Mouse (Mus musculus) small intestine, adult 2 months (tissue): Measurements from ENCODE around the gene Gm45233. TPM values are rescaled to one million over a fixed set of nuclear protein-coding genes. Genes with fewer than 3 reads are reported as not detected.
"Not testable (repeated sequence)": the region's sequence is repeated elsewhere in the genome, so short reads cannot be mapped to it uniquely, and the experiment has no call there.

ENCODE experiments used
- H3K27ac ChIP-seq: fragments of 200-500 bp; 2 replicates; pipeline ENCODE4 v1.5.1; 2012; ENCODE audit warnings: low read depth, low read length, control low read depth, inconsistent platforms; ENCODE audit not compliant: insufficient read depth
- H3K27me3 ChIP-seq: fragments of 200-500 bp; 2 replicates; pipeline ENCODE4 v1.6.1; 2012; ENCODE audit warnings: mild to moderate bottlenecking, moderate library complexity, low read length, inconsistent platforms; ENCODE audit not compliant: control insufficient read depth, insufficient read depth
- H3K36me3 ChIP-seq: fragments of 200-500 bp; 2 replicates; pipeline ENCODE4 v1.6.1; 2012; ENCODE audit warnings: mild to moderate bottlenecking, low read length, control low read depth, inconsistent platforms; ENCODE audit not compliant: control insufficient read depth, insufficient read depth
- H3K4me1 ChIP-seq: fragments of 200-500 bp; 2 replicates; pipeline ENCODE4 v1.6.1; 2012; ENCODE audit warnings: low read length, inconsistent platforms, mixed read lengths; ENCODE audit not compliant: control insufficient read depth, insufficient read depth, insufficient read length
- H3K4me3 ChIP-seq: fragments of 200-500 bp; 2 replicates; pipeline ENCODE4 v1.5.1; 2012; ENCODE audit warnings: low read depth, mild to moderate bottlenecking, control low read depth, inconsistent platforms, low read length, moderate library complexity
- CTCF ChIP-seq: fragments of 200-500 bp; IDR thresholded peaks from 2 replicates; pipeline ENCODE4 v1.5.1; 2012; ENCODE audit warnings: low read depth, mild to moderate bottlenecking, control low read depth, inconsistent platforms, low read length, moderate library complexity, mixed read lengths; ENCODE audit not compliant: insufficient replicate concordance, insufficient read length; ENCODE audit errors: extremely low read depth
- POLR2A ChIP-seq: fragments of 200-500 bp; IDR thresholded peaks from 2 replicates; pipeline ENCODE4 v1.6.1; 2012; ENCODE audit warnings: low read depth, mild to moderate bottlenecking, control low read depth, inconsistent platforms, low read length, moderate library complexity
- WGBS: fragments of 180-500 bp; shearing (Covaris S2); methylation state at CpG from one replicate; pipeline ENCODE4 v1.1.7; 2018; 5-methylcytosine and 5-hydroxymethylcytosine counted together
- polyA plus RNA-seq: library from polyadenylated mRNA; depleted of rRNA; stranded (reverse); fragments of >200 nt; gene quantifications from 2 replicates; pipeline ENCODE4 v1.2.3, GENCODE M21; 2012; rRNA removed

Gm45233 gene
- 0.29 TPM in 1 of 2 replicates, not detected in the other for polyA plus RNA-seq

DNA sequence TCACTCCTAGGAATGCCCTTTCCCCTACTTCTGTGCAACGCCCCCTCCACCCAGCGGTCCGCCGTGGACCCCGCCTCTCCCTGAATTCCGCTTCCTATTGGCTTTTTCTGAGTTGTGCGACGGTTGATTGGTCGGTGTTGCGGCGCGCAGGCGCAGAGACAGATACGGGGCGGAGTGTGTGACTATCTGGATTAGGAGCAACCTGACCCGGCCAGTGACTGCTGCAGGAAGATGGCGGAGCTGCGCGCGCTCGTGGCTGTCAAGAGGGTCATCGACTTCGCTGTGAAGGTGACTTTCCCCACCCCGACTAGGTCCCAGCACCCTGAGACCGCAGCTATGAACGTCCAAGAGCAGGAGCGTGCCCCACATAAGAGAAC lies at the start of gene Gm45233, which contains the start of gene Etfb:
Gene Gm45233, plus strand, starts transcription at position 212 of the 377 bp plus-strand sequence.
Gene Etfb, plus strand, starts transcription at position 167 of the 377 bp plus-strand sequence.
- H3K27me3 ChIP-seq: no peaks in the 10 kb centered on the region
- 1% methylated on average over 27 of the region's 27 CpGs for WGBS

GRCm38 (mm10) chr7:43399501-43399900 lies 44.4 kb upstream of the Gm45233 start:
- no peaks in the 10 kb centered on the region for H3K27me3 ChIP-seq
- TF ChIP-seq POLR2A (no peak), CTCF (no peak)
- 82% methylated on average over 2 of the region's 2 CpGs for WGBS
- H3K4me1 ChIP-seq: no peaks in the 10 kb centered on the region
- H3K27ac ChIP-seq: no peak overlapping the region
- H3K36me3 ChIP-seq: no peaks in the 10 kb centered on the region
- H3K4me3 ChIP-seq: no peak overlapping the region

More for the DNA sequence above, at the start of gene Gm45233, which contains the start of gene Etfb:
- Histone ChIP-seq H3K27ac (peak within 1 kb of the TSS; percentile 100), H3K4me3 (peak within 1 kb of the TSS; percentile 95), H3K4me1 (peaks cover 4% of the 10 kb centered on the region), H3K36me3 (no peaks in the 10 kb centered on the region)
- TF ChIP-seq POLR2A: peak; percentile 89
- no peak for TF ChIP-seq CTCF

GRCm38 (mm10) chr7:43402718-43403117 lies 41.2 kb upstream of the Gm45233 start:
- Histone ChIP-seq H3K4me1 (no peaks in the 10 kb centered on the region), H3K27me3 (no peaks in the 10 kb centered on the region), H3K36me3 (no peaks in the 10 kb centered on the region), H3K4me3 (no peak overlapping the region), H3K27ac (no peak overlapping the region)
- 11% methylated on average over 2 of the region's 2 CpGs for WGBS
- TF ChIP-seq POLR2A (no peak), CTCF (no peak)

GRCm38 (mm10) chr7:43407573-43407972 lies 36.4 kb upstream of the Gm45233 start:
- no peaks in the 10 kb centered on the region for H3K36me3 ChIP-seq
- no peak overlapping the region for H3K27ac ChIP-seq
- no peak for TF ChIP-seq CTCF
- no peak for TF ChIP-seq POLR2A
- 67% methylated on average over 3 of the region's 3 CpGs for WGBS
- no peaks in the 10 kb centered on the region for H3K27me3 ChIP-seq
- no peak overlapping the region for H3K4me3 ChIP-seq
- H3K4me1 ChIP-seq: no peaks in the 10 kb centered on the region

DNA sequence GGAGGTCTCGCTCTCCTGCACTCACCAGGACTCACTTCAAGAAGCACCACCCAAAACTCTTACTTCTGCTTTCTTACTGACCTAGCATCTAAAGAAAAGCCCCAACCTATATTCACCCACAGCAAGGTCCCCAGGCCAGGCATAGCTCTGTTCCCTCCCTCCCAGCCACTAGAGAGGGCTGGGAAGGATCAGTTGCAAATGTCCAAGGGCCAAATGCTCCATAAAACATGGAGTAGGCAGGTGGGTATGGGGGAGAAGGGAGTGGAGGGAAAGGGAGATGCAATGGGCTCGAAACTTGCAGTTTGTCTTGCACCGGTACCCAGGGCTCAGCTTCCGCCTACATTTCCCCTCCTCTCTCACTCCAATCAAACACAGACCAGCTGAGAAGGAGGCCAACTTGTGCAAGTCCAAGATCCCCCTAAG lies 35.8 kb upstream of the Gm45233 start, which contains the start of gene Siglecg:
Gene Siglecg, plus strand, starts transcription at position 74 of the 423 bp plus-strand sequence.
- TF ChIP-seq POLR2A (no peak), CTCF (no peak)

GRCm38 (mm10) chr7:43409084-43409483 lies 34.8 kb upstream of the Gm45233 start:
- WGBS: 68% methylated on average over 3 of the region's 3 CpGs
- H3K36me3 ChIP-seq: no peaks in the 10 kb centered on the region
- H3K27ac ChIP-seq: no peak overlapping the region
- TF ChIP-seq POLR2A (no peak), CTCF (no peak)
- H3K4me1 ChIP-seq: no peaks in the 10 kb centered on the region
- H3K27me3 ChIP-seq: no peaks in the 10 kb centered on the region
- no peak overlapping the region for H3K4me3 ChIP-seq

More for the DNA sequence above, 35.8 kb upstream of the Gm45233 start, which contains the start of gene Siglecg:
- H3K4me3 ChIP-seq: peak within 1 kb of the TSS; percentile 29
- 59% methylated on average over 4 of the region's 4 CpGs for WGBS
- no peaks in the 10 kb centered on the region for H3K27me3 ChIP-seq
- no peaks in the 10 kb centered on the region for H3K4me1 ChIP-seq
- H3K27ac ChIP-seq: no peak within 1 kb of the TSS; the same call in 1 of the 2 replicates
- no peaks in the 10 kb centered on the region for H3K36me3 ChIP-seq

DNA sequence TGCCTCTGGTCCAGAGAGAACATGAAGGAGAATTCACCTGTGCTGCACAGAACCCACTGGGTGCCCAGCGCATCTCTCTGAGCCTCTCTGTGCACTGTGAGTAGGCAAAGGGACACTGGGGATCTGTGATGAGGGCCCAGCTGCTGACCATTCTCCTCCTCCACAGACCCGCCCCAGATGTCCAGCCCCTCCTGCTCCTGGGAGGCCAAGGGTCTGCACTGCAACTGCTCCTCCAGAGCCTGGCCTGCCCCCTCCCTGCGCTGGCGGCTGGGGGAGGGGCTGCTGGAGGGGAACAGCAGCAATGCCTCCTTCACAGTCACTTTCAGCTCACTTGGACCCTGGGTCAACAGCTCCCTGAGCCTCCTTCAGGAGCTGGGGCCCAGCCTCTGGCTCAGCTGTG lies 32.2 kb upstream of the Gm45233 start:
- not testable (repeated sequence) for H3K27ac ChIP-seq, H3K4me1 ChIP-seq, H3K4me3 ChIP-seq, H3K36me3 ChIP-seq, H3K27me3 ChIP-seq
- WGBS: 36% methylated on average over 4 of the region's 4 CpGs

- WGBS: 80% methylated on average over 10 of the region's 10 CpGs
- Histone ChIP-seq H3K27me3 (no peaks in the 10 kb centered on the region), H3K36me3 (no peaks in the 10 kb centered on the region)
Measured at GRCm38 (mm10) chr7:43417298-43417697, 26.6 kb upstream of the Gm45233 start.

More at GRCm38 (mm10) chr7:43417298-43417697, 26.6 kb upstream of the Gm45233 start:
- TF ChIP-seq POLR2A: no peak
- TF ChIP-seq CTCF: no peak
- H3K4me3 ChIP-seq: no peak overlapping the region
- no peak overlapping the region for H3K27ac ChIP-seq
- H3K4me1 ChIP-seq: no peaks in the 10 kb centered on the region
